Mouse (Mus musculus) adipocyte (in vitro differentiated cells): Measurements from ENCODE around the gene Ccdc74a.

Experiments
- DNase-seq: peaks from one replicate; pipeline ENCODE4 v3.0.0-alpha.2; 2016; ENCODE audit warnings: low spot score

Gene Ccdc74a

DNA sequence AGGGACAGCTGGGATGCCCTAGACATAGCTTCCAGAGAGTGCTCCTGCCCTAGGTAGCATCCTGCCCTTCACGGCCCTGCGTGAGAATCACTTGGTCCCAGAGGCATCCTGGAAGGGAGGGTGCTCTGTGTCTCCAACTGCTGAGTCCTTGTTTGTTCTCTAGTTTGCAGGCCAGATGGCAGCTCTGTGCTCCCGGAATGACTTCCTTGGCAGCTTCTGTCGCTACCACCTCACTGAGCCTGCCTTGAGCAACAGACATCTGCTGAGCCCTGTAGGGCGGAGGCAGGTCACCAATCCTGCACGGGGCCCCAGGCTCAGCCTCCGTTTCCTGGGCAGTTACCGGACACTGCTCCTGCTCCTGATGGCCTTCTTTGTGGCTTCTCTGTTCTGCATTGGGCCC lies 4.0 kb upstream of the Ccdc74a start:
- DNase-seq = no peak

DNA sequence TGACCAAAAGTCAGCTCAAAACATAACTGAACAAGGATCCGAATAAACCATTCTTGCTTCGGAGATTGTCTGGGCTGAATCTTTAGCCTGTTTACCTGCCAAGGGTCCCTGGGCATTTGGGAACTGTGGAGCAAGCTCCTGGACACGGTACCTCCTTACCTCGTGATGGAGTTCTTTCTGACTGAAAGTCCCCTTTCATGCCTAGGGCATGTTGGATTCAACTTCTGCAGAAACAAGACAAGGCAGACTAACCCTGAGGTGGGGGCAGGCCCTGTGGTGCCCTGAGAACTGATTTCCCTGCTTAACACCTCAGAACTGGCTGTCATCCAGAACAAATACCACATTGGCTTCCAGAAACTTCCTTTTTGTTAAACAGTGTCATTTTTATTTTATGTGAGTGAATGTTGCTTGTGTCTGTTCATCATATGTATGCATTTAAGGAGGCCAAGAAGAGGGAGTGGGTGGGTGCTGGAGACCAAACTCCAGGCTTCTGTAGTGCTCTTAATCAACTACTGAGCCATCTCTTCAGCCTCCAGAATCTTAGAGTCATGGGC lies 2.8 kb upstream of the Ccdc74a start:
- no peak for DNase-seq

DNA sequence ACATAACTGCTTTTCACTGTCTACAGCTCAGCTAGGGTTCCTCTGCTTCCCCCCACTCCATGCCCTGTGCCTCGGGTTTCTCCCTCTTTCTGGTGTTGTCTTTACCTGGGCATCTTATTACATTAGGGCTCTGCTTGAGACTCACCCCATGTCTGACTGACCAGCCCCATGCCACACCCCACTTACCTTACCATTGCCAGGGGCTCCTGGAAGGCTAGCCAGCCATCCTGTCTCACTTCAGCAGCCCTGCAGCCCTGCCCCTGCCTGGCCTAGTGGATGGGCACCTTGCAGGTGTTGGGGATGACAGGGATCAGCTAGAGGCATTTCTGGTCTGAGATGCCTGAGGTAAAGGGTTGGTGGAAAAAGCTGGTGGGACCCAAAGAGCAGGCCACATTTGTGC lies 886 bp downstream of the Ccdc74a start:
- DNase-seq = no peak

DNA sequence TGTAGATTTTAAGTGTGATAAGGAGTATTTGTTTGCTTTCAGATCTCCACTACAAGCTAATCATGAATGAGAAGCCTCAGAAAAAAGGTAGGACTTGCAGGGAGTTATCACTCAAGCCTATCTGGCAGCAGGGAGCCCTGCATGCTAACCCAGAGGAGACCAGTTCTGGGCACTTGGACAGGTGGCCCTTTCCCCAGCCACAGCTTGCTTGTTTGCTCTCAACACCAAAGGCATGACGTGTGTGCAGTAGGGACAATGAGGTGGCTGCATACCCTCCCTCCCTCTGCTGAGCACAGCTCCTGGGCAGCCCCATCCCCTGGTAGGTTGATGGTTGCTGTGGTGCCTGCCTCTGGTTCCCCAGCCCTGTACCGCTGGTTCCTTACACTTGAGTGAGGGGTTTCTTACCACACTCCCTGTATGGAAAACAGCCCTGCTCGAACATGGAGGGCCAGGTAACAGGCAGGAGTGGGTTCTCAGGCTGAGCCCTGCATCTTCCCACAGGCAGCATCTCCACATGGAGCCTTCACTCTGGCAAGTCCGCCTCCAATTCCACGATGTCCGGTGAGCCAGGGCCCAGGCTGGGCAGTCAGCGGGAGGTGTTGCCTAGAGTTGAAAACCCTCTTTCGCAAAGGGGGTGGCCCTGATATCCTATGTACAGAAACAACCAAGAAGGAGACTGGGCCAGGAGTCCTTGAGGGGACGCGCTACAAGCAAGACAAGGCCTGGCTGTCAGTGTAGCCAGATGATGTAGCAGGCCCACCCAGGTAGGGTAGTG lies 1.5 kb downstream of the Ccdc74a start:
- DNase-seq = no peak

DNA sequence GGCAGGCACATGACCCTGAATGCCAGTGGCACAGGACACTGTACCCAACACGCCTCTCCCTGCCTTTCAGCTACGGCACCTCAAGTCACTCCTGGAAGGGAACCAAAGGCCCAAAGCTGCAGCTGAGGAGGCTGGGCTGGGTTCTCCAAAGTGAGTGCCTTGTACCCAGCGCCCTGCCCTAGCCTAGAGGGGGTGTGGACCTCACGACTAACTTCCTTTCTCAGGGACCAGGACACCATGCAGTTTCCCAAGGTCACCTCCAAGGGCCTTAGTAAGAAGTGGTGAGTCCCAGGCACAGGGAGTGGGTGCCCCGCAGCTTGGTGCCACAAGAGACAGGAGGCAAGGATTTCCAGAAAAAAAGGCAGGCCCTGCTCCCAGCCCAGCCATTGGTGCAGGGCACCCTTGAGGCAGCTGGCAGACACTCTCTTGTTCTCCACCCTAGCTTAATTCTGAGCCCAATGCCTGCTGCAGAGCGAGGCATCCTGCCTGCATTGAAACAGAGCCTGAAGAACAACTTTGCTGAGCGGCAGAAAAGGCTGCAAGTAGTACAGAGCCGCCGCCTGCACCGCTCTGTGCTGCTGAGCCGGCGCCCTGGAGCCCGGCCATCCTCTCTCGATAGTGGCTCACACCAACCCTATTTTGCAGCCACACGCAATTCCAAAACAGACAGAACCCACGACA lies 3.8 kb downstream of the Ccdc74a start:
- no peak for DNase-seq

DNA sequence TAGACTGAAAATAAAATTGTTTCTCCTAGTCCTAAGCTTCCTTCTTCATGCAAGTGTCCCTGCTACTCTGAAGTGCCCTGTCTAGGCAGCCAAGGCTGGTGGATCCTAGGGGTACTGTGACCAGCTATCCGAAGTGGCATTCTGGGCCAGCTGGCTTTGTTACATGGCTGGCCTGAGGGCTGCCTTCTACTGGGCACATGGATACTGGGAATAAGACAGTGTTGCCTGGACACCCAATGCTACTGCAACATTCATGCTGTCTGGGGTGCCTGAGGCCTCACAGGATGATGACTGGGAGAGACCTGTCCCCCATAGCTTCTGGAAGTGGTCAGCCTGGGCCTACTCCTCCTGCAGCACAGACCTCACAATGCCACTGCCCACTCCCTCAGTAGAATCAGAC lies 4.4 kb downstream of the Ccdc74a start:
- no peak for DNase-seq

DNA sequence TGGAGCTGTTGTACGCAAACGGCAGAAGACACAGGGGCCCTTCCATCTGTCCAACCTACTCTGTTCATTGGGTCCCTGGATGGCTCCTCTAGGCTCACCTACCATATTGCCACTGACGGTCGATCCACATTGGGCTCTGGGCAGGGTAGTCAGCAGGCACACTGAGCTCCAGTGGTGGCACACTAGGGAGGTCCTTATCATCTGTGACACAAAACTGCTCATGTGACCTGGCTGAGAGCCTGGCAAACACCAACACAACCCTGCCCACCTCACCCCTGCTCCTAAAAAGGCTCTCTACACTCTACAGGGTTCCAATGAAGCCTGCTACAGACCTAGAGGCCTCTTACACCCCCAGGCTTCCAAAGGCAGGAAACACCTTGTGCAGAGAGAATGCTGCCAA lies 6.3 kb downstream of the Ccdc74a start:
- DNase-seq = no peak

DNA sequence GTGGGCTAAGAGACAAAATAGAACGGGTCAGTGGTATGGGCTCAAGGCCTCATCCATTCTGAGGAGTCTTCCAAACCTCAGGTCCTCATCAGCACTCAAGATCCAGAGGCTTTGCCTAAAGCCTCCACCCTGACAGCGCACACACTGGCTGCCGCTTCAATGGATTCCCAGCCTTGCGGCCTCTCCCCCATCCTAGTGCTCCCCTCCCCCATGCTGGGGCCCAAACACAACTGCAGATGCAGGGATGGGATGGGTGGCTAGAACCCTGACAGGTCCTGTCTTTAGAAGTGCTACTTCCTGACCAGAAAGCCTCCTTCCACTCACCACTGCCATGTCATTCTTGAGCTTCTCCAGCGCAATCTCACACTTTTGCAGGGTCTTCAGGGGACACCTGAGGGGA lies 7.3 kb downstream of the Ccdc74a start:
- DNase-seq = no peak

DNA sequence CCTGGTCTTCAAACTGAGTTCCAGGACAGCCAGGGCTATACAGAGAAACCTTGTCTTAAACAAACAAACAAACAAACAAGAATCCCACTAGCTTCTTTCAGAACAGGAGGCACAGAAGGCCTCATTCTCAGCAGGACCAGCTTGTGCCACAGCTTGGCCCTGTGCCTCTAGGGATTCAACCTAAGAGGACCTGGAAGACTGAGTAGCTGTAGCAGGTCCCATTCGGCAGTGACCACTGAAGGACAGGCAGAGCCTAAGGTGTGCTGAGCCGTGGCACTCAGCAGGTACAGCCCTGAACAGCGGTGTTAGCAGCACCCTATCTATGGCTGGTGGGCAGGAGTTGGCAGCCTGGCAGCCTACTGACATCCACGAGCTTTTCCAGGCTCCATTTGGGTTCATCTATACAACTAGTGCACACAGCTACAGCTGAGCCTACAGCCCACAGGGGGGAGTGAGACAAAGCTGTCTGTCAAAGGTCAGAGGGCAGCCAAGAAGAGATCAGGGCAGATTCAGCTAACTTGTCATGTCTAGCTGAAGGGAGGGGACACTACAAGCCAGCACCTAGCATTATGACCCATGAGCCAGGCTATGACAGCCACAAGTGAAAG lies 8.0 kb downstream of the Ccdc74a start:
- no peak for DNase-seq

DNA sequence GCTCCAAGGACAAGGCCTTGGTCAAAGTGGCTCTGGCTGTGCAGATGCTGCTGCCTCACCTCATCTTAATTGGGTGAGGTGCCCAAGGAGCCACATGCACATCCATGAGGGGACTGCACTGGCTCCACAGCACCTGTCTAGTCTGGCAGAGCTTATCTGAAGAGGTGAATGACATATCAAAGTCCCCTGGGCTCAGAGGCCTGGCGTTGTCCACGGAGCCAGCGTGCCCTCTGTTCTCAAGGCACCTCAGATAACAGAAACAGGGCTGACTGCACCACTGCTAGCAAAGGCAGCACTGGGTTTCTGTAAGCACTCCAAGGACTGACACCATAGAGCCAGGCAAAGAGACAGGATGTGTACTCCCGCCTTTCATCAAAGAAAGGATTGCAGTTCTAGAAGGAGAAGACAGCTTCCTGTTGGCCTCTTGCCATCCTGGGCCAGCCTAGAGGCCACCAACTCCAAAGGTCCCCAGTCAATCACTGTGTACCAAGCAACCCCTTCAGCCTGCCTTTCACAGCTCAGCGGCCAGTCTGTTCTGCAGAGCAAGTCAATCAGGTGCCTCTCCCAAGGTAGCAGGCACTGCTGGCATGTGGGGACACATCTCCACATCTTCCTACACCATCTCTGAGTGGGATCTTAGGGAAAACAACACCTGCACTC lies 10.1 kb downstream of the Ccdc74a start:
- DNase-seq = no peak

DNA sequence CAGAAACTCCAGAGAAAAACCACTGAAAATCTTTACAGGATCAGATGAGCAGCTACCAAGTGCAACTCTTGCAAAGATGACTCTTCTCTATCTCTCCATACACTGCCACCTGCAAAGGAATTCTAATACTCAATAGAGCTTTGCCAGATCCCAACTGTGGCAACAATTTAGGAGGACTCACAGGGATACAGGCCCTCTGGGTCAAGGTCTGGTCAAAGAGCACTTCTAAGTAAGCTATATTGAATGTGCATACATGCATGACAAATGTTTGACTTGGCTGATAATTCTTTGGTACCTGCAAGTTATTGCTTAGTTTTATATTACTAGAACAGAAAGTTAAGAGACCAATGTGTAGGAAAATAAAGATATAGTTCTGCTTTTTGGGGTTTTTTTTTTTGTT lies 19.3 kb downstream of the Ccdc74a start:
- DNase-seq = no peak

DNA sequence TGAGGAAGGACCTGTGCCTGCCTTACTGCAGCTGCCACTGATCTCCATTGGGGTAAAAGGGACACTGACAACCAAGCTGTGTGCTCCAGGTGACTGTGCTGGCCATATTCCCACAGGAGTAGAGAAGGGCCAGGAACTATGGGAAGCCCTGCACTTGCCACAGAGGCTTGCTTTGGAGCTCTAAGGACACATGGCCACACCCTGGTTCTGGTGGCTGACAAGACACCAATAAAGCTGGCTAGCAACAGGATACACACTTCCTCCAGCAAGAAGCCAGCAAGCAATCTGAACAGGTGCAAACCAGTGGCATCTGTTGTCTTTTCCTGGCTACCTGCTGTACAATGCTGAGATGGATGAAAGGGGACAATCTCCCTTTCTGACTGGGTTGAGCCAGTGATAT lies 23.6 kb downstream of the Ccdc74a start:
- DNase-seq = no peak

DNA sequence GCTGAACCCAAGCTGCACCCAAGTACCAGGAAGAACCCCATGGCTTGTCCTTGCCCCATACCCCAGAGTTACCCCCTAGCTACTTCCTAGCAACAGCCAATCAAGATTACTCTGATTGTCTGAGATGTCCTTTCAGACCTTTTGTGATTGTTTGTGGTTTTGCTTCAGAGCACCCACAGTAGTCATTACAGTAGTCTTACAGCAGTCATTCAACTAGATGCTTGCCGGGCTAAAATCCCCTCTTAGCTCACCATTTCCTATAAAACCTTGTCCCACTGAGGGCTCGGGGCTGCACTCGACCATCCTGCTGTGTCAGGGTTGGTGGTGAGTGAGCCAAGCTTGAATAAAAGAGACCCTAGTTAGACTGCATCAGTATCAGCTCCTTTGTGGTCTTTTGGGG lies 48.6 kb downstream of the Ccdc74a start:
- no peak for DNase-seq
